Mouse (Mus musculus) megakaryocyte, embryonic 14.5 days (primary cell): ENCODE measurements around the gene Tspan15.

Experiments used
- FLI1 ChIP-seq: IDR thresholded peaks from 2 replicates; pipeline ENCODE4 v1.6.1; 2012; ENCODE audit warnings: low read length, inconsistent platforms, mixed read lengths
- GATA1 ChIP-seq: IDR thresholded peaks from 3 replicates; pipeline ENCODE4 v1.6.1; 2012; ENCODE audit warnings: mixed read lengths, low read length, inconsistent platforms, borderline replicate concordance

DNA sequence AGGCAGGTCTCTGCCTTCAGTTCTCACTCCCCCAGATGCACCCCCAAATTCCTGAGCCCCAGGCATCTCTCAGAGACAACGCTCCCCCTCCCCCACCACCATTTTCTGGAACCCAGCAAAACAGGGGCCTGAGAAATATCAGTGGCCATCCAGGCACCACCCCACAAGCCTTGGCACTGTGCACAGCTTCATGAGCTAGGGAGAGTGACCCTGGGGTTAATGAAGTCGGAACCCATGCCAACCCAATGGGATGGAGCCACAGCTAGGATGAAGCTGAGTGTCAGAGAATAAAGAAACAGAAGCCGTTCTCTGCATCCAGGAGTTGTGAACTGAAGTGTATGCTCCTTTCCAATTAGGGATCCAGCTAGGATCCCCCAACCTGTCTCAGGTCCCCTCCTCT is 16.1 kb upstream of the Tspan15 start:
- TF ChIP-seq GATA1 (no peak), FLI1 (no peak)
